Mouse (Mus musculus): ENCODE data around the gene Hnrnpul1. TPM values are rescaled to one million over a fixed set of nuclear protein-coding genes. Genes with fewer than 3 reads are reported as not detected.

Hnrnpul1 gene
- total RNA-seq, 1 experiment = 67.1 TPM

DNA sequence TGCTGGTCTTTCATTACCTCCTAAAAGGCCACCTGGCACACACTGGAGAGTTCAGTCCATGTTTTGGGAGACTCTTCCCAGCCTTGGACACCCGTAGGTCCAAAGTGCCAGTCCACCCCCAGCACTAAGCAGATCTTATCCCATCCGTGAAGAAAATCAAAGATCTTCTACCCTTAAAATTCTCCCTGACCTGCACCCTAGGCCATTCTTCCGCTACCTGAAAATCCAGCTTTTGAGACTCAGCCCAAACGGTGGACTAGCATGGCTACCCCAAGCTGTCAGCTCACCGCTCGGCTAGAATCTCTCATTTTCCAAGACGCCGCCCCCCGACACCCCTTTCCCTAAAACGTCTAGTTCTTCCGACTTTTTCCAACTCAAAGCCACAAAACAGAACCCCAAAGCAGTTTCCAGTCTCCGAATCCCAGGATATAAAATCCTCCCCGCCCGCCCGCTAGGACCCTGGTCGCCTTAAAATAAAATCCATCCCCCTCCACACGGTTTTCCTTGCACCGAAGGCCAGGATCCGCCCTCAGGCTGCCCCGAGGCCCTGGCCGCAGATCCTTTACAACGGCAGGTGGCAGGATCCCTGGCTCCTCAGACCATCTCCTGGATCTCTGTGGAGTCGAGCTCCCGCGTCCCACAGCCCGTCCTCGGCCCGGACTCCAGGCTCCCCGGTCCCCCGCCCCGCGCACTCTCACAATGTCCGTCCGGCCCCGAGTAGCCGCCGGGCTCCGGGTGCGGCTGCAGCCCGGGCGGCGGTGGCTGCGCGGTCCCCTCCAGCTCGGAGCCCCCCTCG, 716 bp downstream of the Hnrnpul1 start:
- H3K36me3 ChIP-seq (ENCODE audit: control insufficient read depth, insufficient read depth, low read length, poor library complexity, severe bottlenecking) = peaks cover 13% of the 10 kb centered on the region
- TF ChIP-seq HCFC1 (IDR thresholded peaks at IDR 0.05; ENCODE audit: borderline replicate concordance, insufficient read depth, low read length) (no peak), CHD2 (IDR thresholded peaks at IDR 0.05; ENCODE audit: low read depth, low read length) (no peak)
- H3K27ac ChIP-seq (ENCODE audit: insufficient read depth, low read depth, low read length, poor library complexity, severe bottlenecking) = peak overlapping the region; percentile 92
- peaks cover 2 to 4% of the 10 kb centered on the region in 2 experiments; a peak in 1 of 4 replicates for H3K4me1 ChIP-seq (ENCODE audit: control insufficient read depth in 2 of 2, insufficient read depth in 2 of 2, low read length in 2 of 2, poor library complexity in 1 of 2)
- H3K4me3 ChIP-seq (ENCODE audit: insufficient read depth in 1 of 2, low read depth in 1 of 2, low read length in 2 of 2, poor library complexity in 1 of 2, severe bottlenecking in 1 of 2) = peak overlapping the region; percentile 95 to 97
- no peak for DNase-seq (ENCODE audit: low read depth, low spot score)
- peak overlapping the region; percentile 100 for H3K9ac ChIP-seq (ENCODE audit: insufficient read depth, low read depth, low read length, poor library complexity, severe bottlenecking)
- in situ Hi-C loops (cut with MboI; ENCODE audit: low sequenced_read_pairs in 2 of 2, unreplicated experiment in 2 of 2) = loop anchor here in 1 of 2 experiments (10.0 kb wide), 1 partner anchor 51 kb away; no protein-coding TSS in a partner anchor
- no peaks in the 10 kb centered on the region for H3K9me3 ChIP-seq (ENCODE audit: control insufficient read depth, insufficient read depth, low read depth, low read length)

- H3K9me3 ChIP-seq (ENCODE audit: control insufficient read depth, insufficient read depth, low read depth, low read length) = no peaks in the 10 kb centered on the region
- no peak overlapping the region for H3K27ac ChIP-seq (ENCODE audit: insufficient read depth, low read depth, low read length, poor library complexity, severe bottlenecking)
- TF ChIP-seq CHD2 (IDR thresholded peaks at IDR 0.05; ENCODE audit: low read depth, low read length) = no peak
- no peak for TF ChIP-seq ZC3H11A (IDR thresholded peaks at IDR 0.05; ENCODE audit: borderline replicate concordance, low read depth, low read length)
- no peak for TF ChIP-seq HCFC1 (IDR thresholded peaks at IDR 0.05; ENCODE audit: borderline replicate concordance, insufficient read depth, low read length)
- no peak for TF ChIP-seq MAFK (IDR thresholded peaks at IDR 0.05; ENCODE audit: insufficient read depth, low read depth, low read length)
- no peak for TF ChIP-seq ZNF384 (IDR thresholded peaks at IDR 0.05; ENCODE audit: low read depth, low read length)
- DNase-seq (ENCODE audit: low read depth, low spot score) = no peak
- H3K4me3 ChIP-seq (ENCODE audit: insufficient read depth in 1 of 2, low read depth in 1 of 2, low read length in 2 of 2, poor library complexity in 1 of 2, severe bottlenecking in 1 of 2) = peak overlapping the region; percentile 95 to 97
- peaks cover 2 to 4% of the 10 kb centered on the region in 2 experiments; a peak in 1 of 4 replicates for H3K4me1 ChIP-seq (ENCODE audit: control insufficient read depth in 2 of 2, insufficient read depth in 2 of 2, low read length in 2 of 2, poor library complexity in 1 of 2)
- peaks cover 21% of the 10 kb centered on the region for H3K36me3 ChIP-seq (ENCODE audit: control insufficient read depth, insufficient read depth, low read length, poor library complexity, severe bottlenecking)
- in situ Hi-C loops (cut with MboI; ENCODE audit: low sequenced_read_pairs in 2 of 2, unreplicated experiment in 2 of 2) = loop anchor here in 1 of 2 experiments (10.0 kb wide), 1 partner anchor 52 kb away; no protein-coding TSS in a partner anchor
- peak overlapping the region; percentile 100 for H3K9ac ChIP-seq (ENCODE audit: insufficient read depth, low read depth, low read length, poor library complexity, severe bottlenecking)
Observed at GRCm38 (mm10) chr7:25753076-25753475, 1.5 kb downstream of the Hnrnpul1 start.

GRCm38 (mm10) chr7:25746844-25747243, 7.7 kb downstream of the Hnrnpul1 start:
- H3K9ac ChIP-seq (ENCODE audit: insufficient read depth, low read depth, low read length, poor library complexity, severe bottlenecking) = no peak overlapping the region
- H3K27ac ChIP-seq (ENCODE audit: insufficient read depth, low read depth, low read length, poor library complexity, severe bottlenecking) = no peak overlapping the region
- no peak overlapping the region for H3K4me3 ChIP-seq (ENCODE audit: insufficient read depth in 1 of 2, low read depth in 1 of 2, low read length in 2 of 2, poor library complexity in 1 of 2, severe bottlenecking in 1 of 2)
- DNase-seq (ENCODE audit: low read depth, low spot score) = no peak
- H3K36me3 ChIP-seq (ENCODE audit: control insufficient read depth, insufficient read depth, low read length, poor library complexity, severe bottlenecking) = peaks cover 65% of the 10 kb centered on the region
- no peaks in the 10 kb centered on the region for H3K9me3 ChIP-seq (ENCODE audit: control insufficient read depth, insufficient read depth, low read depth, low read length)
- TF ChIP-seq HCFC1 (IDR thresholded peaks at IDR 0.05; ENCODE audit: borderline replicate concordance, insufficient read depth, low read length) (no peak), CHD2 (IDR thresholded peaks at IDR 0.05; ENCODE audit: low read depth, low read length) (no peak), ZNF384 (IDR thresholded peaks at IDR 0.05; ENCODE audit: low read depth, low read length) (no peak), MAFK (IDR thresholded peaks at IDR 0.05; ENCODE audit: insufficient read depth, low read depth, low read length) (no peak), ZC3H11A (IDR thresholded peaks at IDR 0.05; ENCODE audit: borderline replicate concordance, low read depth, low read length) (no peak)
- in situ Hi-C loops (cut with MboI; ENCODE audit: low sequenced_read_pairs in 2 of 2, unreplicated experiment in 2 of 2) = no loop called here
- no peaks in the 10 kb centered on the region for H3K4me1 ChIP-seq (ENCODE audit: control insufficient read depth in 2 of 2, insufficient read depth in 2 of 2, low read length in 2 of 2, poor library complexity in 1 of 2)

DNA sequence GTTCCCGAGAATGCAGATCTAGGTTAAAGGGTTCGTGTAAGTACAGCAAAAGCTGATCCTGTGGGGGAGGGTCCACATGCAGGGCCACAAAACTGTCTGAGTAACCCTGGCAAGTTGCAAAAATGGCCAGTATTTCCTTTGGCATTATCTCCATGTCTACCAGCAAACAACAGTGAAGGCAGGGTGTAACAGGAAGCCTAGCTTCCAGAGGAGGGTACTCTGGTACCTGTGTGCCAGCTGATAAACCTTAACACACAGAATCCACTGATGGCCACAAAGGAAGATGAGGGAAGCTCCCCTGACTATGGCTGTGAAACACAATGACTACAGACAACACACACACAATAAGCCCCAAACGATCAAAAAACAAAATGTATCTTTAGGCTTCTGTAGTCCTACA, 16.3 kb downstream of the Hnrnpul1 start:
- in situ Hi-C loops (cut with MboI; ENCODE audit: low sequenced_read_pairs in 2 of 2, unreplicated experiment in 2 of 2) = no loop called here
- Histone ChIP-seq H3K4me1 (ENCODE audit: control insufficient read depth in 2 of 2, insufficient read depth in 2 of 2, low read length in 2 of 2, poor library complexity in 1 of 2) (no peaks in the 10 kb centered on the region), H3K36me3 (ENCODE audit: control insufficient read depth, insufficient read depth, low read length, poor library complexity, severe bottlenecking) (peaks cover 56% of the 10 kb centered on the region), H3K9me3 (ENCODE audit: control insufficient read depth, insufficient read depth, low read depth, low read length) (no peaks in the 10 kb centered on the region), H3K27ac (ENCODE audit: insufficient read depth, low read depth, low read length, poor library complexity, severe bottlenecking) (no peak overlapping the region), H3K4me3 (ENCODE audit: insufficient read depth in 1 of 2, low read depth in 1 of 2, low read length in 2 of 2, poor library complexity in 1 of 2, severe bottlenecking in 1 of 2) (no peak overlapping the region), H3K9ac (ENCODE audit: insufficient read depth, low read depth, low read length, poor library complexity, severe bottlenecking) (no peak overlapping the region)
- TF ChIP-seq MAFK (IDR thresholded peaks at IDR 0.05; ENCODE audit: insufficient read depth, low read depth, low read length) = no peak
- no peak for TF ChIP-seq ZC3H11A (IDR thresholded peaks at IDR 0.05; ENCODE audit: borderline replicate concordance, low read depth, low read length)
- TF ChIP-seq CHD2 (IDR thresholded peaks at IDR 0.05; ENCODE audit: low read depth, low read length) = no peak
- TF ChIP-seq HCFC1 (IDR thresholded peaks at IDR 0.05; ENCODE audit: borderline replicate concordance, insufficient read depth, low read length) = no peak
- no peak for TF ChIP-seq ZNF384 (IDR thresholded peaks at IDR 0.05; ENCODE audit: low read depth, low read length)
- DNase-seq (ENCODE audit: low read depth, low spot score) = no peak

Measured in ES-E14 (cell line).